Mouse (Mus musculus) CD4-positive, CD25-positive, alpha-beta regulatory T cell, adult 9 weeks (primary cell): ENCODE results near the gene Vmn1r30. TPM values are rescaled to one million over a fixed set of nuclear protein-coding genes. Genes with fewer than 3 reads are reported as not detected.

Source experiments
- polyA plus RNA-seq: library from polyadenylated mRNA; unstranded; fragments of 100-300 nt; shearing (Covaris generic); gene quantifications from one replicate; pipeline ENCODE4 v1.2.1, GENCODE M21; 2017

The Vmn1r30 gene
- polyA plus RNA-seq: not detected

GRCm38 (mm10) chr6:58443285-58443684 is at the start of gene Vmn1r30:
Gene Vmn1r30 (minus strand): TSS chr6:58443385.

GRCm38 (mm10) chr6:58475230-58475629 is 32.0 kb upstream of the Vmn1r30 start, which contains the start of gene Vmn1r31:
Gene Vmn1r31 (minus strand): TSS chr6:58475330.

Other genes with a start within 250 kb of the Vmn1r30 start
- not detected for gene Vmn1r27, start 224.6 kb downstream of the Vmn1r30 start, polyA plus RNA-seq
- not detected for gene Vmn1r28, start 181.3 kb downstream of the Vmn1r30 start, polyA plus RNA-seq
- gene Vmn1r29, start 141.8 kb downstream of the Vmn1r30 start, polyA plus RNA-seq: not detected
- gene Vmn1r31, start 31.9 kb upstream of the Vmn1r30 start, polyA plus RNA-seq: not detected
- 25.0 TPM for gene Abcg2, start 141.1 kb upstream of the Vmn1r30 start, polyA plus RNA-seq